Mouse (Mus musculus) MEL-GATA-1-ER (cell line): ENCODE data around the gene Psme2.

Experiments used
- DNase-seq: peaks from one replicate; pipeline ENCODE4 v3.0.0-alpha.2; 2012; ENCODE audit warnings: low read depth; ENCODE audit errors: extremely low read depth

Gene Psme2

DNA sequence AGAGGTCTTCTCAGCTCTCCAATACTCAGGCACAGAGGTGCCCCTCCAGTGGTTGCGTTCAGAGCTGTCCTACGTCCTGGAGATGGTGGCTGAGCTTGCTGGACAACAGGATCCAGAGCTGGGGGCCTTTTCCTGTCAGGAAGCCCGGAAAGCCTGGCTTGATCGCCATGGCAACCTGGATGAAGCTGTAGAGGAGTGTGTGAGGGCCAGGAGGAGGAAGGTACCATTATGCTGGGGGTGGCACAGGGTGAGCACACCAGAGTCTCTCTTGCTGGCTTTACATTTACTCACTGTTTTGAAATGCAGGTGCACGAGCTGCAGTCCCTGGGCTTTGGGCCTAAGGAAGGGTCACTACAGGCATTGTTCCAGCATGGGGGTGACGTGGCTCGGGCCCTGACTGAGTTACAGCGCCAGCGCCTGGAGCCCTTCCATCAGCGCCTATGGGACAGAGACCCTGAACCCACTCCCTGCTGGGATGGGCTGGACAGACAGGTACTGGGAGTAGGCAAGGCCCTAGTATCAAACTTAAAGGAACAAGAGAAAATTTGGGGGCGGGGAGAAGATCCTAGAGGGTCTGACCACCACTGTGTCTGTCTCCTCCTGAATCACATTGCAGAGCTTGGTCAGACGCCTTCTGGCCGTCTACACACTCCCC lies 5.2 kb upstream of the Psme2 start:
- no peak for DNase-seq

GRCm38 (mm10) chr14:55592226-55592625 lies 1.3 kb upstream of the Psme2 start:
- DNase-seq = peak; percentile 15

GRCm38 (mm10) chr14:55591331-55591891 lies 498 bp upstream of the Psme2 start, which contains the start of gene Rnf31:
Rnf31 (plus strand) TSS chr14:55591708.
- peak; percentile 94 for DNase-seq

GRCm38 (mm10) chr14:55589771-55590448 lies 1.0 kb downstream of the Psme2 start:
- DNase-seq = no peak

DNA sequence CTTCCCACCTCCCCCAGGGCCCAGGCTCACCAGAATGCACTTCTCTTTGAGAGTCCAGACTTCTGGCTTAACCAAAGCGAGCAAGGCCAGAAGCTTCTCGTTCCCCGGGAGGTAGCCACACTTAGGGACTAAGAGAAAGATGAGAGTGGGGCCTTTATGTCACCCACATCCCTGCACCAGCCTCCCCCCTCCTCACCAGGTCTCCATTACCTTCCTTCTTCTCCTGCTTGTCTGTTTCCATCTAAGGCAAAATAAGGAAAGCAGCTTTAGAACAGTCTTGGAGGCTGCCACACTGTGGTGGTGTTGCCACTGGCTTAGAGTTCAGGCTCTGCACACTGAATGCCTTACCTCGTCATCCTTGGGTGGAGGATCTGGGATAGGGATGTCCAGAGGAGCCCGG lies 1.6 kb downstream of the Psme2 start:
- no peak for DNase-seq

GRCm38 (mm10) chr14:55586149-55586548 lies 4.8 kb downstream of the Psme2 start:
- DNase-seq = peak; percentile 75

DNA sequence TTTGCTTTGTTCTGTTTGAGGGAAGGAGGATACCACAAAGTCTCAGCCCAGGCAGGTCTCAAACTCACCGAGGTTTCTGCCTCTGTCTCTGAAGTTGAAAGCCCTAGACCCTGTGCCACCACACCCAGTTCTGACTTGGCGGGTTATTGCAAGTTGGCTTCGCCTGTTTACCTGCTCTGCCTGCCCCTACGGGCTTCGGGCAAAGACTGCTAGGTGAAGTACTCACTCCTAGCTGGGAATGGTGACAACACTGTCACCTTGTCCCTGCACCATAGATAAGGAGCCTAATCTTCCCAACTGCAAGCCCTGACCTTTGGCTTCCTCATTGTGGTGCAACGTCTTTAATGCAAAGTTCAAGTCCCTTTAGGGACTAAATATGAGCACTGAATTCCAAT lies 5.3 kb downstream of the Psme2 start:
- DNase-seq = peak; percentile 57

DNA sequence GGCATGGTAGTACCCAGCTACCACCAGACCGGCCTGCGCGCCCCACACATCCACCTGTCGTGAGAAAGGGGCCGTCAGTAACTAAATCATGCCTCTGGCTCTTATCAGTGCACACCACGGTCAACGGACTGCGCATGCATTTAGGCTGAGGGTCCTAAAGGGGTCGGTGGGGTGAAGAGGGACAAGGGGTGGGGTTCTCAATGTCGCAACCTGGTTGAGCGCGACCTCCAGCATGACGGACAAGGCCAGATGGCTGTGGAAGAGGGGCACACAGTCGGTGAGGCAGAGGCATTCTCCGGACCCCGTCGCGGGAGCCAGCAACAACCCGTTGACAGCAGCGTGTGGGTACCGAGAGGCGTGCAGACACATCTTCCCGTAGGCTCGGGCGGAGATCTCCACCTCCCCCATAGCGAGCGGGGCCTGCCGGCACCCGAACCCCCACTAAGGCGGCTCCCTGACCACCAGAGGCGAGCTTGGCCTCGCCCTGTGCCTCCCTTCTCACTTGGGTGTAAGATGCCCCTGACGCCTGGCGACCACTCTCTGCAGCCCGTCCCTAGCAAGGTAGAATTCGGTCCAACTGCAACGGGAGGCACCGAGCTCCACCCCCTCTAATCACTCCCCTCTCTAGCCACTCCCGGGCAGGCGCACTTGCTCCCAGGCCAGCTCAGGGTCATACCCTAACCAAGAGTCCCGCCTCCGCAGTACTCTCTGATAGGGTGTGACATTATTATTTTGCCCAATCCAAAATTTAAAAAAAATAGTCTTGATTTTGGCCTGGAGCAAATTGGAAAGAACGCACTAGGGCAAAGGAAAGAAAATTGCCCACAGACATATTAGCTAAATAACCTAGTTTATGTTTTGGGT lies 6.0 kb downstream of the Psme2 start, which contains the start of gene Emc9:
Gene Emc9 (minus strand): TSS at position 601 of the 864 bp plus-strand sequence.
- DNase-seq = peak; percentile 86

DNA sequence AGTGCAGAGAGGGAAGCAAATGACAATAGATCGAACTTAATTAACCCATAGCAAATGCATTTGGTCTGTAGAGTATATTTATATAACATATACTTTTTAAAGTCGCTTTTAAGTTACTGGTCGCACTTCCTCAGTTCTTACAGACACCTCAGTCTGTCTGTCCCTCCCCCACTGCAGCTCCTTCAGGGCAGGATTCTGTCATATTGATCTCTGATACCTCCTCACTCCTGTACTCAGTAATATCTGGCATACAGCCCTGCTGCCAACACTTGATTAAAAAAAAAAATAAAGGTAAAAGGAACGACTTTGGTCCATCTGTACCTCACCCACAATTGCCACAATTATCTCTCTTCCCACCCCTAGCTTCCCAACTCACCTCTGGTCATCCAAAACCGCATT lies 6.6 kb downstream of the Psme2 start:
- no peak for DNase-seq

DNA sequence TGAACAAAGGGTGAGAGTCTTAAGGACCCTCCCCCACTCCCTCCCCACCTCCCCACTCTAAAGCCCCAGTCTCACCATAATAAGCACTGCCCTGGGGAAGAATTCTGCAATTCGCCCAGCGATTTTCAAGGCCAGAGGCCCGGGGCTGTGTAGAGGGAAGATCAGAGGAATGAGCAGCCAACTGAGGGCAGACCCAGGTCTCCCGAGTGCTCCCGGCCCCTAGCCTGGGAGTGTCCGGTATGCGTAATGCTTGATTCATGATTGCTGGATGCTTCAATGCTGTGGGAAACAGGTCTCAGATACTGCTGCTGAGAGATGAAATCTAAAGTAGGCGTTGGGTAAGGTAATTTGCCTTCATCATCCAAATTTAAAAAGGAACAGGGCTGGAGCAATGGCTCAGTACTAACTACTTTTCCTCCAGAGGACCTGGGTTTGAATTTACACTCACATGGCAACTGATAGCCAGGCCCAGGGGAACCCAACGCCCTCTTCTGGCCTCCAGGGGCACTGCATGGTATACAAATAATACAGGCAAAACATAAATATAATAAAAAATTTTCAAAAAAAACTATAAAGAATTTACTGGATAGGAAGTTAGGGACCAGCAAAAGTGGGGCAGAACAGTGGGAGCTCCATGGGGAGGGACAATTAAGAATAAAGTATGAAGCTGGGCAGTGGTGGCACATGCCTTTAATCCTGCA lies 8.8 kb downstream of the Psme2 start:
- peak; percentile 14 for DNase-seq

GRCm38 (mm10) chr14:55580731-55581130 lies 10.2 kb downstream of the Psme2 start:
- no peak for DNase-seq

GRCm38 (mm10) chr14:55579511-55580496 lies 11.1 kb downstream of the Psme2 start:
- DNase-seq = no peak

DNA sequence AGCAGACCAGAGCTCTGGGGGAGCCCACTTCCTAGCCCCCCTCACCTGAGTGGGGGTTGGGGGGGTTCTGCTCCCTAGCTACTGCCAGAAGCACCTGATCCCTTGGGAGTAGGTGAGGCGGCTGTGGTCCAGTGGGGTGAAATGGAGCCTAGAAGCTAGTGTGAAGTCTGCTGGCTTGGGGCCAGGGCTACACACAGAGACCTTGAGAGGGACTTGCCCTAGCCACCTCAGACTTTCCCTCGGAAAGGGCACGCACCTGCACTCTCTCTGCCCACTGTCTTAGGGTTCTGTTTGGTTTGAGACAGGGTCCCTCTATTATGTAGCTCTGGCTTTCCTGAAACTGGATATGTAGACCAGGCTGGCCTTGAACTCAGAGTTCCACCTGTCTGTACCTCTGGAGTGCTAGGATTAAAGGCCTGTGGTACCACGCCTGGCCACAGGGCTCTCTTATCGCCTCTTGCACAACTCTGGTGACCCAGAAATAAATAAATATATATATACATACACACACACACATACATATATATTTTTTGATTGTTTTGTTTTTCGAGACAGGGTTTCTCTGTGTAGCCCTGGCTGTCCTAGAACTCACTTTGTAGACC lies 12.1 kb downstream of the Psme2 start:
- DNase-seq = no peak

DNA sequence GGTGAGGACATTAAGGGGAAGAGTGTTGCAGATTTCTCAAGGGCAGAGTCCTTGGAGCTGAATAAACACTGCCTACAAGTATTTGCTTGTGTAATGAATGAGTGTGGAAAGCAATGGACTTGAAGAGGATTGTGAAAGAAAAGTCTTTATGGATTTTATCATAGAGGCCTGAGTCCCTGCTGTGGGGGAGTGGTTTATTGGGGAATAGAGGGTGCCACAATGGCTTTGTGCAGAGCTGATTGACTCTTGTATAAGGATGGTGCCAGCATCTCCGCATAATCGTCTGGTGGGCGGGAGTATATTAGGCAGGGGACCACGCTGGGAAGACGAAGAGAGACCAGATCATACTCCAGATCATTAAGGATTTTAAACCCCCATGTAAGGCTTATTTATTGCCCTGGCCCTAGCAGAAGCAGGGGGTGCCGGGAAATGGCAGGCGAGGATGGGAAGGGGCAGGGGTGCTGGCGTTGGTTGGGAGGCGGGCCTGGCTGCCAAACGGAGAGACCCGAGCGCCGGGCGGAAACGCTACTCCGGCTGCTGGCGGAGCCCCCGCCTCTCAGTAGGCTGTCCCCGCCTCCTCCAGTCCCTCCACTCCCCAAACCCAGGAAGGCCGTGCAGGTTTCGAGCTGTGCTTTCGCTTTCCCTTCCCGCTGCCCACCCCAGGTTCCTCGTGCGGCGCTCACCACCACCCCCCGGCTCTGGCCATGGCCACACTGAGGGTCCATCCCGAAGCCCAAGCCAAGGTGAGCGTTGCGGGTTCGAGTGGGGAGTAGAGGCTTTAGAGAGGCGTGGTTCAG lies 12.8 kb downstream of the Psme2 start, which contains the start of gene Psme1:
Gene Psme1 (plus strand): TSS at position 253 of the 797 bp plus-strand sequence.
- peak; percentile 58 for DNase-seq

GRCm38 (mm10) chr14:55576376-55576775 lies 14.5 kb downstream of the Psme2 start:
- DNase-seq = no peak

DNA sequence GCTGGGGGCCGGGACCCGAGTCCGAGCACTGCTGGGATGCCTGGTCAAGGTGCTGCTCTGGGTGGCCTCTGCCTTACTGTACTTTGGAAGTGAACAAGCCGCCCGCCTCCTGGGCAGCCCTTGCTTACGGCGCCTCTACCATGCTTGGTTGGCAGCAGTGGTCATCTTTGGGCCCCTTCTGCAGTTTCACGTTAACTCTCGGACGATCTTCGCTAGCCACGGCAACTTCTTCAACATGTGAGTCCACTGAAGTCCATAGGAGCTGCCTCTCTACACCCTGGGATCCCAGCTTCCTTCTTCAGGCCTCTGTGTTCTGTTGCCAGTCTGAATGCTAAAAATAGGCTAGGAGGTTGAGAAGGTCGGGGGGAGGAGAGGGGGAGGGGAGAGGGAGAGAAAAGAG lies 15.2 kb downstream of the Psme2 start:
- DNase-seq = no peak

DNA sequence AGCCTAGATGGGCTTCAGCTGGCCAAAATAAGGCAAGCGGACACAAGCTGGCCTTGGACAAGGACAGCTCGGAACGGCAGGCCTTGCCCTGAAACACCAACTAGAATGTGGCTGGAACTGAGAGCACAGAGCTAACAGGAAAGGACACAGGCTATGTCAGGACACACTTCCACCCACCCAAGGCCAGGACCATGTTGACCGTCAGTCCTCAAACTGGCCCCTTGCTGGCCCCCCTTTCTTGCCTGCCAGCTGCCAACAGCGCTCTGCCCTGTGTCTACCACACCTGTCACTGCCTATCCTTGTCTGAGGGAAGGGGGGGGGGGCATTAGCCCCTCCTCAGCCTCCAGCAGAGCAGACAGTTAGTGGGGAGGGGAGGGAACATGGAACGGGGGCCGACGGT lies 15.6 kb downstream of the Psme2 start, which contains the start of gene Fitm1:
Gene Fitm1 (plus strand): TSS at position 316 of the 400 bp plus-strand sequence.
- no peak for DNase-seq

DNA sequence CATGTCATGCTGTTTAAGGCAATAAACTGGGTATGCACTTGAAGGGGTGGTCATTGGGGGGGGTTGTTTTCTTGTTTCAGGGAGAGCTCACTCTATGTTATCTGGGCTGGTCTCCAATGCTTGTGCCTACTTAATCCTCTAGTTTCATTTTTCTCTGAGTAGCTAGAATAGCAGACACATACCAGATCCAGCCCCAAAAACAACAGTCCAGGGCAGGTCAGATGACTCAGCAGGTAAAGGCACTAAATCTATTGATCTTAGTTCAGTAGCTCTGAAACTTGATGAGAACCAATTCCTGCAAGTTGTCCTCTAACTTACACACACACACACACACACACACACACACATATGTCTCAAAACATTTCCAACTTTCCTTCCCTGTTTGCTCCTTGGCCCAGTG lies 19.2 kb downstream of the Psme2 start:
- no peak for DNase-seq
